Mouse (Mus musculus): ENCODE measurements around the gene Brinp1. TPM values are rescaled to one million over a fixed set of nuclear protein-coding genes. Genes with fewer than 3 reads are reported as not detected.
"Not testable (repeated sequence)": the region's sequence is repeated elsewhere in the genome, so short reads cannot be mapped to it uniquely, and the experiment has no call there.

Gene Brinp1
- total RNA-seq, 4 experiments from 2014 or later: 0.16 to 0.50 (median 0.29) TPM; not detected in 1

GRCm38 (mm10) chr4:68813997-68814396 lies 140.2 kb downstream of the Brinp1 start:
- not testable (repeated sequence) for DNase-seq (ENCODE audit: low spot score)

GRCm38 (mm10) chr4:68806502-68806901 lies 147.7 kb downstream of the Brinp1 start:
- DNase-seq (ENCODE audit: low spot score): no peak

GRCm38 (mm10) chr4:68801923-68802855 lies 152.0 kb downstream of the Brinp1 start:
- no peak for DNase-seq (ENCODE audit: low spot score)

- no peak for DNase-seq (ENCODE audit: low spot score)
Measured at GRCm38 (mm10) chr4:68790003-68790402, 164.2 kb downstream of the Brinp1 start.

- DNase-seq (ENCODE audit: low spot score): no peak
Measured at GRCm38 (mm10) chr4:68788477-68788999, 165.7 kb downstream of the Brinp1 start.

- DNase-seq (ENCODE audit: low spot score): peak; percentile 1
Measured at GRCm38 (mm10) chr4:68787642-68788041, 166.6 kb downstream of the Brinp1 start.

- no peak for DNase-seq (ENCODE audit: low spot score)
Measured at GRCm38 (mm10) chr4:68768256-68768655, 185.9 kb downstream of the Brinp1 start.

GRCm38 (mm10) chr4:68767393-68767792 lies 186.8 kb downstream of the Brinp1 start:
- DNase-seq (ENCODE audit: low spot score): no peak

- no peak for DNase-seq (ENCODE audit: low spot score)
Measured at GRCm38 (mm10) chr4:68765772-68766573, 188.2 kb downstream of the Brinp1 start.

- no peak for DNase-seq (ENCODE audit: low spot score)
Measured at GRCm38 (mm10) chr4:68764937-68765336, 189.3 kb downstream of the Brinp1 start.

GRCm38 (mm10) chr4:68720983-68721382 lies 233.2 kb downstream of the Brinp1 start:
- DNase-seq (ENCODE audit: low spot score): no peak

All from heart, adult 8-10 months (tissue).